Mouse (Mus musculus): ENCODE measurements around the gene Poglut1.

- no peak for TF ChIP-seq TAL1 (IDR thresholded peaks at IDR 0.05; ENCODE audit: low read length)
- no peak for TF ChIP-seq GATA1 (IDR thresholded peaks at IDR 0.05; ENCODE audit: low read length)
Measured at GRCm38 (mm10) chr16:38555988-38556387, 5.9 kb upstream of the Poglut1 start.
